Mouse (Mus musculus) limb, embryonic 11.5 days (tissue): ENCODE data around the gene Rnase2a. TPM values are rescaled to one million over a fixed set of nuclear protein-coding genes. Genes with fewer than 3 reads are reported as not detected.
"Not testable (repeated sequence)": the region's sequence is repeated elsewhere in the genome, so short reads cannot be mapped to it uniquely, and the experiment has no call there.

Source experiments
- ATAC-seq: fragments of 200-750 bp; cut with Nextera tagmentation; 2 replicates; pipeline ENCODE4 v1.8.0; 2017; ENCODE audit warnings: low read depth; ENCODE audit not compliant: insufficient number of reproducible peaks, low FRiP score, low TSS enrichment
- DNase-seq: peaks from one replicate; pipeline ENCODE4 v3.0.0-alpha.2; 2015; ENCODE audit warnings: low spot score
- H3K27ac ChIP-seq: fragments of 300-500 bp; sonication (generic); replicated peaks from 2 replicates; pipeline ENCODE4 v1.5.1; 2014; ENCODE audit warnings: low read depth, mild to moderate bottlenecking, low read length
- H3K27me3 ChIP-seq: fragments of 300-500 bp; sonication (generic); 2 replicates; pipeline ENCODE4 v1.6.1; 2014; ENCODE audit warnings: mild to moderate bottlenecking, low read length, mixed read lengths; ENCODE audit not compliant: control insufficient read depth, insufficient read depth
- H3K36me3 ChIP-seq: fragments of 300-500 bp; sonication (generic); 2 replicates; pipeline ENCODE4 v1.6.1; 2014; ENCODE audit warnings: mild to moderate bottlenecking, low read length, moderate library complexity, mixed read lengths; ENCODE audit not compliant: control insufficient read depth, insufficient read depth
- H3K4me1 ChIP-seq: fragments of 300-500 bp; sonication (generic); 2 replicates; pipeline ENCODE4 v1.6.1; 2014; ENCODE audit warnings: low read length, mixed read lengths; ENCODE audit not compliant: control insufficient read depth, insufficient read depth
- H3K4me2 ChIP-seq: fragments of 300-500 bp; sonication (generic); 2 replicates; pipeline ENCODE4 v1.6.1; 2014; ENCODE audit warnings: low read depth, mild to moderate bottlenecking, moderate library complexity; ENCODE audit not compliant: severe bottlenecking
- H3K4me3 ChIP-seq: fragments of 300-500 bp; sonication (generic); 2 replicates; pipeline ENCODE4 v1.5.1; 2014; ENCODE audit warnings: low read depth, low read length
- H3K9ac ChIP-seq: fragments of 300-500 bp; sonication (generic); 2 replicates; pipeline ENCODE4 v1.6.1; 2014; ENCODE audit warnings: mild to moderate bottlenecking, low read length
- H3K9me3 ChIP-seq: fragments of 300-500 bp; sonication (generic); 2 replicates; pipeline ENCODE4 v1.6.1; 2016; ENCODE audit warnings: low read length; ENCODE audit not compliant: control insufficient read depth
- WGBS: fragments of 180-500 bp; shearing (Covaris S2); extraction: QIAGEN DNeasy Blood & Tissue Kit; methylation state at CpG from one replicate; pipeline ENCODE4 v1.1.7; 2014; 5-methylcytosine and 5-hydroxymethylcytosine counted together
- polyA plus RNA-seq: library from polyadenylated mRNA; unstranded; fragments of >200 nt; fragmentation: Nextera tagmentation; extraction: Ambion mirVana; gene quantifications from 2 replicates; pipeline ENCODE4 v1.2.1, GENCODE M21; 2014

The Rnase2a gene
- polyA plus RNA-seq, 1 experiment from 2014 or later = not detected

GRCm38 (mm10) chr14:51252206-51252605, 3.7 kb downstream of the Rnase2a start:
- DNase-seq, H3K4me2 ChIP-seq, H3K27ac ChIP-seq, ATAC-seq, H3K27me3 ChIP-seq, H3K4me3 ChIP-seq, H3K9ac ChIP-seq, H3K36me3 ChIP-seq, H3K9me3 ChIP-seq, H3K4me1 ChIP-seq: not testable (repeated sequence)

DNA sequence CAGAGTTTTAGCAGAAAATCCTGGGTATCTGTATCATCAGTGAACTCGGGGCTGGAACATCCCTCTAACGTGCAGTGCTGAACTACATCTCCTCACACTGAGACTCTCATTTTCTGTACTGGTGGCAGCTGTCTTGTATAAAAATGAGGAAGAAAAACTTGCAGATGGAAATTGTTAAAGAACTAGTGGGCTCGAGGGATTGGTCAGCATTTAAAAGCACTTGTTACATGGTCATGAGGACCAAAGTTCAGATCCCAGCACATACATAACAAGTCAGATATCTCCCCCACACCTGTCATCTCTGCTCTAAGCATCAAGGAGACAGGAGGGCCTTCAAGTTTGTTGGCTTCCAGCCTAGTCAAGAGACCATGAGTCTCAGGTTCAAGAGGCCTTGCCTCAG, 5.6 kb downstream of the Rnase2a start:
- Histone ChIP-seq H3K27me3 (no peaks in the 10 kb centered on the region), H3K4me3 (no peak overlapping the region), H3K9me3 (no peaks in the 10 kb centered on the region), H3K9ac (no peak overlapping the region), H3K27ac (no peak overlapping the region), H3K36me3 (no peaks in the 10 kb centered on the region), H3K4me1 (no peaks in the 10 kb centered on the region), H3K4me2 (no peak overlapping the region)
- DNase-seq (no peak), ATAC-seq (no peak)
- WGBS = 74% methylated on average over 3 of the region's 3 CpGs

DNA sequence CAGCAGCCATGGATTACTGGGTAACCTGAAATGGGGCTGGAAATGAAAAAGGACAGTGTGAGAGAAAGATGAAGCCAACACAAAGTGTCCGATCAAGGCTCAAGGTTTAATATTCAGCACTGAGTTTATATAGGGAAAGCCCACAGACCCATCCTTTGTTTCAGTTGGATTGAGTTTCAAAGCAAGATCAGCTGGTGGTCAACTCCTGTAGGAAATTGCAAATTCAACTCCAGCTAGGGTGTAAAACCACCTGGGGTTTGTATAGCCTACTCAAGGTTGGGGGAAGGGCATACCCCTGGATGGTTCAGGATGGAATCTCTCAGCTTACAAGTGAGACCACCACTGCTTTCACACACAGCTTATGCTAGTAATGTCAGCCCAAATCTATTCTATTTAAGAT, 8.2 kb downstream of the Rnase2a start:
- no peak overlapping the region for H3K27ac ChIP-seq
- H3K4me3 ChIP-seq = no peak overlapping the region
- no peak overlapping the region for H3K9ac ChIP-seq
- no peak for ATAC-seq
- H3K27me3 ChIP-seq = no peaks in the 10 kb centered on the region
- no peaks in the 10 kb centered on the region for H3K4me1 ChIP-seq
- DNase-seq = no peak
- WGBS = 87% methylated on average over 1 of the region's 1 CpGs
- no peaks in the 10 kb centered on the region for H3K9me3 ChIP-seq
- no peaks in the 10 kb centered on the region for H3K36me3 ChIP-seq
- no peak overlapping the region for H3K4me2 ChIP-seq

DNA sequence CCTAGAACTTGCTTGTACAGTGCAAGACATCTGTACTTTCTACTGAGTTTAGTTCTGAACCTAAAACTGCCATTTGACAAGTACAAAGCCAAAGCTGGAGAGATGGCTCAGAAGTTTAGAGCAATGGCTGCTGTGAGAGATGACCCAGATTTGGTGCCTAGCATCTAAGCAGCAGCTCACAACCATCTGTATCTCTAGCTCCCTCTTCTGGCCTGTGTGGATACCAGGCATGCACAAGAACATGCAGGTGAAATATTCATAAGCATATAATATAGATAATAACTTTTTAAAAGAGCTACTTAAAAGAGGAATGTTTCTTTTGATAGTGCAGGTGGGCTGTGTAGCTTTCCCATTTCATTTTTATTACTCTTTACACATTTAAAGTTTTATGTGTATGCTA, 15.0 kb downstream of the Rnase2a start:
- no peak for ATAC-seq
- Histone ChIP-seq H3K9ac (no peak overlapping the region), H3K27me3 (no peaks in the 10 kb centered on the region), H3K4me3 (no peak overlapping the region), H3K9me3 (no peaks in the 10 kb centered on the region), H3K27ac (no peak overlapping the region), H3K4me2 (no peak overlapping the region), H3K36me3 (no peaks in the 10 kb centered on the region), H3K4me1 (no peaks in the 10 kb centered on the region)
- peak; percentile 22 for DNase-seq

DNA sequence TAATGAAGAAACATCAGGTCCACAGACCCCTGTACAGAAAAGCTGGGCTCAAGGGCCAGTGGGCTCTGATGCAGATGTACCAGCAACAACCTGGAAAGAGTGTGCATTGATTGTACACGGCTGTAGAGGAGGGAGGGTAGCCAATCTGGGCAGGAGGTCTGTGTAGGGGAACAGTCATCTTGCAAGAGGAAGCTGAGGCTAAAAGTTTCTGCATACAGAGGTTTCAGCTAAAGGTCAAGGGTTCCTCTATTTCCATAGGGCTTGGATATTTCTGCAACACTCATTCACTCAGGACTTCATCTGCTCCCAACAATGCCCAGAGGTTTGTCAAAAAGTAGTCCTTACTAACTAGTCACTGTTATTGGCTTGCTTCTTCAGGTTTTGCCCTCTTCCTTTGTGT, 18.4 kb downstream of the Rnase2a start:
- H3K9me3 ChIP-seq, H3K9ac ChIP-seq, H3K4me3 ChIP-seq, H3K27ac ChIP-seq, DNase-seq, H3K4me2 ChIP-seq, H3K27me3 ChIP-seq, H3K36me3 ChIP-seq, H3K4me1 ChIP-seq, ATAC-seq: not testable (repeated sequence)
- 86% methylated on average over 1 of the region's 1 CpGs for WGBS

GRCm38 (mm10) chr14:51229657-51230056, 26.3 kb downstream of the Rnase2a start:
- not testable (repeated sequence) for H3K9ac ChIP-seq, DNase-seq, H3K27me3 ChIP-seq, H3K4me1 ChIP-seq, H3K4me2 ChIP-seq, H3K27ac ChIP-seq, H3K36me3 ChIP-seq, H3K9me3 ChIP-seq, ATAC-seq, H3K4me3 ChIP-seq
- WGBS = 54% methylated on average over 4 of the region's 4 CpGs

- not testable (repeated sequence) for H3K9ac ChIP-seq, H3K4me3 ChIP-seq, H3K27me3 ChIP-seq, H3K4me2 ChIP-seq, H3K27ac ChIP-seq, ATAC-seq, H3K9me3 ChIP-seq, H3K4me1 ChIP-seq, DNase-seq, H3K36me3 ChIP-seq
- 88% methylated on average over 3 of the region's 3 CpGs for WGBS
These were observed 35.8 kb downstream of the Rnase2a start for GRCm38 (mm10) chr14:51220075-51220474.

Other genes with a start within 250 kb of the Rnase2a start
- not detected in 2 replicates for gene Rnase10, start 248.4 kb downstream of the Rnase2a start, polyA plus RNA-seq
- not detected in 2 replicates for gene Rnase9, start 214.2 kb downstream of the Rnase2a start, polyA plus RNA-seq
- not detected in 2 replicates for gene Rnase11, start 205.9 kb downstream of the Rnase2a start, polyA plus RNA-seq
- not detected in 2 replicates for gene Rnase12, start 198.5 kb downstream of the Rnase2a start, polyA plus RNA-seq
- not detected in 2 replicates for gene Olfr750, start 181.7 kb downstream of the Rnase2a start, polyA plus RNA-seq
- gene Rnase4, start 165.0 kb downstream of the Rnase2a start, polyA plus RNA-seq = 7.1 and 8.8 TPM in 2 replicates
- gene Ang, start 165.0 kb downstream of the Rnase2a start, polyA plus RNA-seq = 1.9 and 2.2 TPM in 2 replicates
- gene Eddm3b, start 141.7 kb downstream of the Rnase2a start, polyA plus RNA-seq = not detected in 2 replicates
- 0.20 and 0.41 TPM in 2 replicates for gene Rnase6, start 132.2 kb downstream of the Rnase2a start, polyA plus RNA-seq
- gene Rnase1, start 109.3 kb downstream of the Rnase2a start, polyA plus RNA-seq = 0.20 TPM in 1 of 2 replicates, not detected in the other
- gene Rnase2b, start 93.9 kb downstream of the Rnase2a start, polyA plus RNA-seq = not detected in 2 replicates
- not detected in 2 replicates for gene Ang2, start 57.0 kb downstream of the Rnase2a start, polyA plus RNA-seq
- not detected in 2 replicates for gene Ear14, start 52.7 kb downstream of the Rnase2a start, polyA plus RNA-seq
- not detected in 2 replicates for gene Gm7247, start 105.6 kb upstream of the Rnase2a start, polyA plus RNA-seq
- not detected in 2 replicates for gene Vmn2r88, start 154.7 kb upstream of the Rnase2a start, polyA plus RNA-seq
- gene Vmn2r89, start 195.7 kb upstream of the Rnase2a start, polyA plus RNA-seq = not detected in 2 replicates